Mouse (Mus musculus): ENCODE data around the gene Mrpl52.

Gene Mrpl52

GRCm38 (mm10) chr14:54475941-54476844 is 49.5 kb downstream of the Mrpl52 start, which contains the start of gene Rem2:
Gene Rem2, plus strand, starts transcription at chr14:54476100.
- peak; percentile 82 for DNase-seq

GRCm38 (mm10) chr14:54477172-54477909 is 50.6 kb downstream of the Mrpl52 start:
- no peak for DNase-seq
